Mouse (Mus musculus) embryonic fibroblast, embryonic 13.5 days (primary cell): ENCODE measurements around the gene Fbxw11.

Source experiments
- CTCF ChIP-seq: IDR thresholded peaks from 2 replicates; pipeline ENCODE4 v1.5.1; 2011; ENCODE audit warnings: mild to moderate bottlenecking, control low read depth, low read length, moderate library complexity, borderline replicate concordance; ENCODE audit not compliant: insufficient read depth
- POLR2A ChIP-seq: IDR thresholded peaks from 2 replicates; pipeline ENCODE4 v1.6.1; 2011; ENCODE audit warnings: low read depth, mild to moderate bottlenecking, control low read depth, low read length, moderate library complexity

- TF ChIP-seq CTCF: no peak
- TF ChIP-seq POLR2A: no peak
Observed at GRCm38 (mm10) chr11:32616091-32616490, 26.4 kb upstream of the Fbxw11 start.
